Comparison of ENCODE assay signal across 9 mouse cellular contexts in the genomic region with DNA sequence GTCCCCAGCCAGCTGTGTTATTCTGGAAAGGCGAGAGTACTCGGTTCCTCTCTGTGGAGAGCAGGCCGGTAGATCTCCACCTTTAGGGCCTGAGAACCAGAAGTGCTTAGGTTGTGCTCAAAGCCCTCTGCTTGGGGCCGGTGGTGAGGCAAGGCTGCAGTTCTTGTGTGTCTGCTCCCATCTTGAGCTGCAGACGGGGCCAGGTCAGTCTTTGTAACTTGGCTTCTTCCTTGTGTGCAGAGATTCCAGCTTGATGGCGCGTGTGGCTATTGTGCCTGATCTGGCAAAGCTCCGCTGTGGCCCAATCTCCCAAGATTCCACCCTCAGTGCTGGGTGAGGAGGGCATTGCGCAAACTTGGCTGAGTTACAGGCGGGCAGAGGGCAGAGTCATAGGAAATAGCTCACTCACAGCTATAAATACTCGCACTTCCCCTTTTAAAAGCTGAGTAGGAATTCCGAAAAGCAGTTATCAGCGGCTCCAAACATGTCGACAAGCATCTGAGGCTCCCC. TPM values are rescaled to one million over a fixed set of nuclear protein-coding genes. Genes with fewer than 3 reads are reported as not detected.
DNase-seq lines count a peak whose midpoint lies in the region; ATAC-seq and TF ChIP-seq lines count a peak whose summit lies in the region.
"Had no signal": no experiment of that assay in that cellular context is flagged by ENCODE, and none has a peak within 500 bp of the region (broad histone marks: within the 10 kb centered on the region; RNA-seq: fewer than 3 reads in every experiment).

No protein-coding gene starts in this region.

- 0 out of 2 replicates have a peak, but pooled peaks cover 2% of the 10 kb centered on the region for H3K36me3 ChIP-seq in liver, postnatal 0 days (replicated peaks; ENCODE audit: insufficient read depth, low read length)
- no peaks in the 10 kb centered on the region for H3K36me3 ChIP-seq in forebrain, embryonic 16.5 days (ENCODE audit: control insufficient read depth, insufficient read depth)
- no peaks in the 10 kb centered on the region for H3K36me3 ChIP-seq in hindbrain, embryonic 16.5 days (ENCODE audit: control insufficient read depth, insufficient read depth, low read length)
- H3K36me3 ChIP-seq: midbrain, embryonic 12.5 days had no signal

- no peak overlapping the region for H3K9ac ChIP-seq in liver, postnatal 0 days (replicated peaks)
- H3K9ac ChIP-seq in forebrain, embryonic 16.5 days (replicated peaks; ENCODE audit: low read depth, low read length): no peak overlapping the region
- H3K9ac ChIP-seq in hindbrain, embryonic 16.5 days (ENCODE audit: low read depth, low read length): no peak overlapping the region
- H3K9ac ChIP-seq: midbrain, embryonic 12.5 days had no signal

- H3K27me3 ChIP-seq in liver, postnatal 0 days (ENCODE audit: insufficient read depth, low read length): no peaks in the 10 kb centered on the region
- H3K27me3 ChIP-seq in forebrain, embryonic 16.5 days (replicated peaks; ENCODE audit: control insufficient read depth, insufficient read depth, low read length): no peaks in the 10 kb centered on the region
- no peaks in the 10 kb centered on the region for H3K27me3 ChIP-seq in hindbrain, embryonic 16.5 days (replicated peaks; ENCODE audit: control insufficient read depth, insufficient read depth, low read length)
- H3K27me3 ChIP-seq: midbrain, embryonic 12.5 days had no signal

- peak overlapping the region; percentile 67 for H3K27ac ChIP-seq in liver, postnatal 0 days (ENCODE audit: low read depth)
- H3K27ac ChIP-seq in forebrain, embryonic 16.5 days (ENCODE audit: low read length): no peak overlapping the region
- no peak overlapping the region for H3K27ac ChIP-seq in hindbrain, embryonic 16.5 days (ENCODE audit: low read depth, low read length)
- H3K27ac ChIP-seq: midbrain, embryonic 12.5 days had no signal

- TF ChIP-seq CTCF in liver, postnatal 0 days (IDR thresholded peaks at IDR 0.05; ENCODE audit: low read depth): no peak

- ATAC-seq in common myeloid progenitor, adult 5-6 weeks (replicated peaks; ENCODE audit: low read depth, poor library complexity, severe bottlenecking): peak; percentile 86
- peak; percentile 84 for ATAC-seq in liver, postnatal 0 days
- no peak for ATAC-seq in forebrain, embryonic 16.5 days
- no peak for ATAC-seq in hindbrain, embryonic 16.5 days

- peak overlapping the region; percentile 18 for H3K4me2 ChIP-seq in liver, postnatal 0 days (ENCODE audit: low read depth, low read length)
- H3K4me2 ChIP-seq in forebrain, embryonic 16.5 days (ENCODE audit: low read length): no peak overlapping the region
- H3K4me2 ChIP-seq in hindbrain, embryonic 16.5 days (ENCODE audit: low read length): no peak overlapping the region
- H3K4me2 ChIP-seq: midbrain, embryonic 12.5 days had no signal

- H3K4me1 ChIP-seq in liver, postnatal 0 days (ENCODE audit: insufficient read depth): peaks cover 29% of the 10 kb centered on the region
- no peaks in the 10 kb centered on the region for H3K4me1 ChIP-seq in forebrain, embryonic 16.5 days (replicated peaks; ENCODE audit: control insufficient read depth, insufficient read depth, low read length)
- no peaks in the 10 kb centered on the region for H3K4me1 ChIP-seq in hindbrain, embryonic 16.5 days (ENCODE audit: control insufficient read depth, insufficient read depth, low read depth, low read length)
- H3K4me1 ChIP-seq: midbrain, embryonic 12.5 days had no signal

- H3K9me3 ChIP-seq in liver, postnatal 0 days (ENCODE audit: low read length): no peaks in the 10 kb centered on the region
- H3K9me3 ChIP-seq in forebrain, embryonic 16.5 days (ENCODE audit: control insufficient read depth, low read length): no peaks in the 10 kb centered on the region
- no peaks in the 10 kb centered on the region for H3K9me3 ChIP-seq in hindbrain, embryonic 16.5 days (ENCODE audit: control insufficient read depth, low read length)
- H3K9me3 ChIP-seq: midbrain, embryonic 12.5 days had no signal

- 0 out of 2 replicates have a peak overlapping the region, but pooled peaks have one; percentile 6 for H3K4me3 ChIP-seq in liver, postnatal 0 days (ENCODE audit: low read depth, low read length)
- no peak overlapping the region for H3K4me3 ChIP-seq in forebrain, embryonic 16.5 days (replicated peaks; ENCODE audit: low read length)
- no peak overlapping the region for H3K4me3 ChIP-seq in hindbrain, embryonic 16.5 days (ENCODE audit: low read length)
- H3K4me3 ChIP-seq: midbrain, embryonic 12.5 days had no signal

- TF ChIP-seq EP300 in liver, postnatal 0 days (IDR thresholded peaks at IDR 0.05; ENCODE audit: low read depth): peak; percentile 44; the same call in 1 of the 2 replicates

- DNase-seq in spleen, adult 12 weeks (ENCODE audit: low spot score): peak; percentile 5
- no peak for DNase-seq in spleen, postnatal 14 days (ENCODE audit: low spot score in 2 of 2)
- peak; percentile 87 for DNase-seq in heart, postnatal 4 days
- peak; percentile 83 for DNase-seq in liver, postnatal 0 days
- peak; percentile 49 to 60 for DNase-seq in spleen, adult 18-20 months

- WGBS in liver, postnatal 0 days (ENCODE audit: insufficient replicate concordance): 10% methylated on average over 14 of the region's 14 CpGs
- 77% methylated on average over 14 of the region's 14 CpGs for WGBS in forebrain, embryonic 16.5 days
- WGBS in hindbrain, embryonic 16.5 days: 67% methylated on average over 14 of the region's 14 CpGs

RNA-seq across cellular contexts. Expression of a gene that starts 9.4 kb away (rescaled TPM):
- total RNA-seq in common myeloid progenitor, adult 5-6 weeks (2017): 0.44 and 0.64 TPM in 2 replicates
- under 1 TPM; 0.20 to 0.26 TPM for total RNA-seq in heart, postnatal 4 days (2021)
- polyA plus RNA-seq in liver, postnatal 0 days (2015; fragmentation: Nextera tagmentation; extraction: Ambion mirVana): 0.70 and 0.82 TPM in 2 replicates
- 0.06 and 0.08 TPM in 2 replicates for polyA plus RNA-seq in forebrain, embryonic 16.5 days (2015; fragmentation: Nextera tagmentation; extraction: Ambion mirVana)
- polyA plus RNA-seq in hindbrain, embryonic 16.5 days (2015; fragmentation: Nextera tagmentation; extraction: Ambion mirVana): 0.15 and 0.21 TPM in 2 replicates

RNA-seq across cellular contexts. Expression of a gene that starts 48.9 kb away (rescaled TPM):
- 91.6 and 100 TPM in 2 replicates for total RNA-seq in common myeloid progenitor, adult 5-6 weeks (2017)
- total RNA-seq in heart, postnatal 4 days (2021): 10 to 100 TPM; 19.0 to 20.8 TPM
- 14.1 and 14.2 TPM in 2 replicates for polyA plus RNA-seq in liver, postnatal 0 days (2015; fragmentation: Nextera tagmentation; extraction: Ambion mirVana)
- polyA plus RNA-seq in forebrain, embryonic 16.5 days (2015; fragmentation: Nextera tagmentation; extraction: Ambion mirVana): 63.7 and 65.0 TPM in 2 replicates
- 42.8 and 46.8 TPM in 2 replicates for polyA plus RNA-seq in hindbrain, embryonic 16.5 days (2015; fragmentation: Nextera tagmentation; extraction: Ambion mirVana)

RNA-seq across cellular contexts. Expression of a gene that starts 49.0 kb away (rescaled TPM):
- 51.2 and 67.1 TPM in 2 replicates for total RNA-seq in common myeloid progenitor, adult 5-6 weeks (2017)
- total RNA-seq in heart, postnatal 4 days (2021): 10 to 100 TPM; 56.9 to 65.3 TPM
- 78.9 and 80.8 TPM in 2 replicates for polyA plus RNA-seq in liver, postnatal 0 days (2015; fragmentation: Nextera tagmentation; extraction: Ambion mirVana)
- 46.5 and 51.4 TPM in 2 replicates for polyA plus RNA-seq in forebrain, embryonic 16.5 days (2015; fragmentation: Nextera tagmentation; extraction: Ambion mirVana)
- polyA plus RNA-seq in hindbrain, embryonic 16.5 days (2015; fragmentation: Nextera tagmentation; extraction: Ambion mirVana): 57.2 and 57.5 TPM in 2 replicates

Comparison
In these comparisons a context has a peak if more than half of its experiments do, and no peak if none do; other contexts are left out.
1. DNase-seq: peak in spleen, adult 12 weeks (single experiment), heart, postnatal 4 days (single experiment), liver, postnatal 0 days (single experiment) and spleen, adult 18-20 months (2 of 2); none in spleen, postnatal 14 days (0 of 2).
2. ATAC-seq: peak in common myeloid progenitor, adult 5-6 weeks (single experiment) and liver, postnatal 0 days (single experiment); none in forebrain, embryonic 16.5 days (single experiment) and hindbrain, embryonic 16.5 days (single experiment).